Mouse (Mus musculus): Measurements from ENCODE around the gene Odc1.

GRCm38 (mm10) chr12:17505620-17506074 is 38.9 kb upstream of the Odc1 start:
- TF ChIP-seq CTCF (IDR thresholded peaks at IDR 0.05; ENCODE audit: low read depth, low read length) (no peak), TAL1 (conservative IDR thresholded peaks at IDR 0.05; ENCODE audit: low read depth, low read length) (no peak), GATA1 (IDR thresholded peaks at IDR 0.05; ENCODE audit: borderline replicate concordance, low read length) (no peak)

Measured in G1E (cell line).